Mouse (Mus musculus) liver, postnatal 0 days (tissue): ENCODE measurements at regions not wholly inside any gene's neighbourhood (a gene's known extent, or its start where the extent isn't known, plus 50 kb on each side); places are given as distances from the start of the nearest gene placed in this dataset.

Source experiments
- CTCF ChIP-seq: sonication (generic); IDR thresholded peaks from 2 replicates; pipeline ENCODE4 v1.5.1; 2016; ENCODE audit warnings: antibody characterized with exemption, low read depth
- EP300 ChIP-seq: IDR thresholded peaks from 2 replicates; pipeline ENCODE4 v1.6.1; 2016; ENCODE audit warnings: antibody characterized with exemption, low read depth, mild to moderate bottlenecking

- TF ChIP-seq CTCF (no peak), EP300 (no peak)
Observed at GRCm38 (mm10) chr11:113178375-113178774, 396.4 kb downstream of the Sox9 start.
